Comparison of ENCODE assay signal across 7 mouse cellular contexts in genomic region chr8:20284856-20285255, GRCm38 (mm10).
DNase-seq lines count a peak whose midpoint lies in the region.
"Not testable (repeated sequence)": the region's sequence is repeated elsewhere in the genome, so short reads cannot be mapped to it uniquely, and the experiment has no call there.

No protein-coding gene starts in this region.

- peak; percentile 35 to 41 for DNase-seq in B cell, adult 2 months
- peak; percentile 15 to 19 for DNase-seq in gastrocnemius, postnatal 4 days (ENCODE audit: low spot score in 2 of 2)
- DNase-seq in heart, postnatal 36 days, result peak; percentile 7 to 22
- peak; percentile 10 to 17 for DNase-seq in layer of hippocampus, postnatal 10 days (ENCODE audit: low spot score in 2 of 2)
- DNase-seq in lung, postnatal 4 days, result peak; percentile 31 to 33
- peak; percentile 22 to 72 for DNase-seq in spleen, postnatal 4 days (ENCODE audit: low spot score in 2 of 2)
- DNase-seq in urinary bladder, adult 2 months (ENCODE audit: low spot score), result peak; percentile 29

- intact Hi-C loops in heart, postnatal 36 days (cut with DNase I), result not testable (repeated sequence)

Comparison
In these comparisons a context has a peak if more than half of its experiments do, and no peak if none do; other contexts are left out.
1. Peak in every context shown above with its lines: DNase-seq.